Mouse (Mus musculus) ZHBTc4 (cell line): ENCODE results near the gene Zc3h6.

Experiments used
- DNase-seq: peaks from one replicate; pipeline ENCODE4 v3.0.0-alpha.2; 2011; ENCODE audit warnings: low read depth, low spot score

Gene Zc3h6

GRCm38 (mm10) chr2:128966641-128967580, at the start of gene Zc3h6:
Zc3h6 (plus strand) TSS chr2:128967402.
- DNase-seq = peak; percentile 98

- DNase-seq = no peak
These were observed 42.4 kb upstream of the Zc3h6 start for GRCm38 (mm10) chr2:128924799-128925198.

- no peak for DNase-seq
These were observed 38.8 kb upstream of the Zc3h6 start for GRCm38 (mm10) chr2:128928446-128928845.

- no peak for DNase-seq
These were observed 36.5 kb upstream of the Zc3h6 start for GRCm38 (mm10) chr2:128930704-128931103.

- no peak for DNase-seq
These were observed 30.9 kb upstream of the Zc3h6 start for GRCm38 (mm10) chr2:128936256-128936655.

- DNase-seq = peak; percentile 99
These were observed 23.4 kb upstream of the Zc3h6 start, which contains the start of gene Zc3h8 for GRCm38 (mm10) chr2:128943538-128944528. Zc3h8 (minus strand) TSS chr2:128944077.

- peak; percentile 73 for DNase-seq
These were observed 19.1 kb upstream of the Zc3h6 start for GRCm38 (mm10) chr2:128947962-128948588.

- no peak for DNase-seq
These were observed 13.0 kb upstream of the Zc3h6 start for GRCm38 (mm10) chr2:128954186-128954585.

- peak; percentile 46 for DNase-seq
These were observed 1.6 kb upstream of the Zc3h6 start for GRCm38 (mm10) chr2:128965505-128966105.

GRCm38 (mm10) chr2:128966236-128966635, 966 bp upstream of the Zc3h6 start:
- DNase-seq = no peak

- peak; percentile 91 for DNase-seq
These were observed 649 bp downstream of the Zc3h6 start, which contains the start of gene Gm10762 for GRCm38 (mm10) chr2:128967661-128968441. Gm10762 (minus strand) TSS chr2:128967725.

GRCm38 (mm10) chr2:128968475-128969083, 1.4 kb downstream of the Zc3h6 start:
- no peak for DNase-seq

GRCm38 (mm10) chr2:128972301-128972700, 5.1 kb downstream of the Zc3h6 start:
- DNase-seq = no peak

- DNase-seq = no peak
These were observed 8.4 kb downstream of the Zc3h6 start for GRCm38 (mm10) chr2:128975572-128975971.

GRCm38 (mm10) chr2:128984746-128985145, 17.5 kb downstream of the Zc3h6 start:
- DNase-seq = no peak

- DNase-seq = no peak
These were observed 37.7 kb downstream of the Zc3h6 start for GRCm38 (mm10) chr2:129004872-129005271.

GRCm38 (mm10) chr2:129006194-129006749, 39.1 kb downstream of the Zc3h6 start:
- no peak for DNase-seq

GRCm38 (mm10) chr2:129008867-129009266, 41.7 kb downstream of the Zc3h6 start:
- peak; percentile 39 for DNase-seq

GRCm38 (mm10) chr2:129020106-129020505, 52.9 kb downstream of the Zc3h6 start:
- peak; percentile 17 for DNase-seq
